Mouse (Mus musculus) gastrocnemius, postnatal 14 days (tissue): ENCODE measurements around the gene Trpm4. TPM values are rescaled to one million over a fixed set of nuclear protein-coding genes. Genes with fewer than 3 reads are reported as not detected.
"Not testable (repeated sequence)": the region's sequence is repeated elsewhere in the genome, so short reads cannot be mapped to it uniquely, and the experiment has no call there.

Source experiments
- DNase-seq: peaks from one replicate; pipeline ENCODE4 v3.0.0; 2021; ENCODE audit warnings: mixed read lengths
- intact Hi-C: fragments of 180-260 bp; cut with DNase I; formaldehyde crosslinking; loops from one replicate; pipeline ENCODE4 v1.15.1; 2025; ENCODE audit warnings: low total_unique reads
- long read RNA-seq, 2 experiments: library from polyadenylated mRNA; stranded (forward); transcript quantifications; one replicate each; pipeline ENCODE4 v2.0.0; 2021
- total RNA-seq, 2 experiments: library from RNA; stranded (reverse); gene quantifications; 2 replicates each; pipeline ENCODE4 v1.2.3; 2021

Trpm4 gene
- total RNA-seq = 10 to 100 TPM; 23.5 to 24.5 TPM
- long read RNA-seq, experiment 1, full-length matches to known transcripts = 6 of 24 reads
- long read RNA-seq, experiment 1, partial matches to known transcripts = 5 of 24 reads
- long read RNA-seq, experiment 1, other reads (novel, unspliced or antisense) = 13 of 24 reads
- long read RNA-seq, experiment 2, full-length matches to known transcripts = 12 of 34 reads
- long read RNA-seq, experiment 2, partial matches to known transcripts = 8 of 34 reads
- long read RNA-seq, experiment 2, other reads (novel, unspliced or antisense) = 14 of 34 reads

DNA sequence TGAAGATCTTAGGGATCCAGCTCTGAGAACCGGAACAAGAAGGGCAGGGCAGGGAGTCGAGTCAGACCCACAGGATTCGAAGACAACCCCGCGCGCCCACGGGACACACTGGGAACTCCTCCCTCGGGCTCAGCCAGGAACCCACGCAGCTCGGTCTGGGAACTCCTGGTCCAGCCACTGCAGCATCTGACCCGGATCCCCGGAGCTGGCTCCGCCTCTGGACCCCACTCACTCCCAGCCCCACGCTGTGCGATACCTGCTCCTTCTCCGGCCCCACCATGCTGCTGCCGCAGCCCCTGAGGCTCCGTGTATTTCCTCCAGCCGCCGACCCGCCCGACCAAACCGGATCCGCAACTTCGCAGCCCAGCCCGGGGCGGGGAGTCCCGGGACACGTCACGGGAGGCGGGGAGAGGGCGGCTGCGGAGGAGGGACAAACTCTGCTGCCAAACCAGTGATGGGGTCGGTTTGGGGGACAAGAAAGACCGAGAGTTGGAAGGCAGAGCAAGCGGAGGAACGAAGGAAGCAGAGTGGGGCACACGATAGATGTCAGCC, at the start of gene Trpm4:
Gene Trpm4, minus strand, starts transcription at position 350 of the 552 bp plus-strand sequence.
- DNase-seq = peak; percentile 92
- intact Hi-C loops = no loop called here

- intact Hi-C loops = no loop called here
- no peak for DNase-seq
These were observed 42.5 kb upstream of the Trpm4 start for GRCm38 (mm10) chr7:45376057-45376456.

- intact Hi-C loops = no loop called here
- DNase-seq = no peak
These were observed 41.0 kb upstream of the Trpm4 start for GRCm38 (mm10) chr7:45374620-45375019.

DNA sequence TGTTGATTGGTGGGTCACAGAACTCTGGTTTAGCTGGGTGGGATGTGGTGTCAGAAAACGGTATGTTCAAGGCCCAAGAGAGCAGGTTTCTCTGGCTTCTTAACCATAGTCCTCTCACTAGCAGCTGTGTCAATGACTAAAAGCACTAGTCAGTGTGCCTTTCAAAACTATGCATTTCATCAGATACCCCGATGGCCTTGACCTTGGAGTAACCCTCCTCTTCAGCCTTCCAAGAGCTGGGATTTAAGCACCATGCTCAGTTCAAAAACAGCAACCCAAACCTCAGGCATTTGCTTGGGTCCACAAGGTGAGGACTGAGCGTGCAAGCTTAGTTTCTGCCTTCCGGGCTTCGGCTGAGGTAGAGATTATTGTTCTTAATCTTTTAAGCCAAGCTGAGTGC, 38.8 kb upstream of the Trpm4 start:
- DNase-seq = no peak
- intact Hi-C loops = no loop called here

GRCm38 (mm10) chr7:45370475-45371311, 37.1 kb upstream of the Trpm4 start, which contains the start of gene Lin7b:
Lin7b (minus strand) TSS chr7:45370583.
- intact Hi-C loops = no loop called here
- DNase-seq = peak; percentile 84

- DNase-seq = no peak
- intact Hi-C loops = no loop called here
These were observed 36.4 kb upstream of the Trpm4 start for GRCm38 (mm10) chr7:45369836-45370474.

DNA sequence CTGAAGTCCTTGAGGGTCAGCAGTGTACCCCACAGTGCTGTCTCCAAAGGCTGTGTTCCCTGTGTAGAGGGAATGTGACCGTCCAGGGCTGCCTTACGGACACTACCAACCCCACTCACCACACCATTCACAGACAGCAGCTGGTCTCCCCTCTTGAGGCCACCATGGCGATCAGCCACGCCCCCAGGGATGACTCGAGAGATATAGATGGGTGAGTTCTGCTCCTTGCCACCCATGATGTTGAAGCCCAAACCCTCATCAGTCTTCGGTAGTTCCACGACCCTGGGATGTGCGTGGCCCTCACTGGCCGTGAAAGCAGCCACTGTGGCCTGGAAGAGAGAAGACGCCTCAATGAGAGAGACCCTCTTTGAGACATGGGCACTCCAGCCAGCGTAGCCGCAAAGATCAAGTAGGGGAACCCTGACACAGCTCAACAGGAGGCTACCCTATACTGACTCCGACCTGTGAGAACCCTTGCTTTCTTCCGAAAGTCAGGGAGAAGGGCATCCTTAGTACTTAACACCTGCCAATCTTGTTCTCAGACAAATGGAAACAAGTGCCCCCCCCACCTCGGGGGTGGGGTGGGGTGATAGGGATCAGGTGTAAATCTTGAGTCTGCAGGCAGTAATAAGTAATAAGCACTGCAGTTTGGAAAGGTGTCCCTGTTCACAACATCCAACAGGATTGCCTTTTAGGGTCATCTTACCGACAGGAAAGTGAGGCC, 35.6 kb upstream of the Trpm4 start:
- intact Hi-C loops = no loop called here
- DNase-seq = no peak

- DNase-seq = no peak
- intact Hi-C loops = no loop called here
These were observed 34.6 kb upstream of the Trpm4 start for GRCm38 (mm10) chr7:45368178-45368577.

- intact Hi-C loops = no loop called here
- DNase-seq = peak; percentile 97
These were observed 33.7 kb upstream of the Trpm4 start for GRCm38 (mm10) chr7:45367020-45367880.

GRCm38 (mm10) chr7:45366652-45367019, 33.1 kb upstream of the Trpm4 start, which contains the start of gene Ppfia3:
Ppfia3 (minus strand) TSS chr7:45367019.
- intact Hi-C loops = no loop called here
- no peak for DNase-seq

DNA sequence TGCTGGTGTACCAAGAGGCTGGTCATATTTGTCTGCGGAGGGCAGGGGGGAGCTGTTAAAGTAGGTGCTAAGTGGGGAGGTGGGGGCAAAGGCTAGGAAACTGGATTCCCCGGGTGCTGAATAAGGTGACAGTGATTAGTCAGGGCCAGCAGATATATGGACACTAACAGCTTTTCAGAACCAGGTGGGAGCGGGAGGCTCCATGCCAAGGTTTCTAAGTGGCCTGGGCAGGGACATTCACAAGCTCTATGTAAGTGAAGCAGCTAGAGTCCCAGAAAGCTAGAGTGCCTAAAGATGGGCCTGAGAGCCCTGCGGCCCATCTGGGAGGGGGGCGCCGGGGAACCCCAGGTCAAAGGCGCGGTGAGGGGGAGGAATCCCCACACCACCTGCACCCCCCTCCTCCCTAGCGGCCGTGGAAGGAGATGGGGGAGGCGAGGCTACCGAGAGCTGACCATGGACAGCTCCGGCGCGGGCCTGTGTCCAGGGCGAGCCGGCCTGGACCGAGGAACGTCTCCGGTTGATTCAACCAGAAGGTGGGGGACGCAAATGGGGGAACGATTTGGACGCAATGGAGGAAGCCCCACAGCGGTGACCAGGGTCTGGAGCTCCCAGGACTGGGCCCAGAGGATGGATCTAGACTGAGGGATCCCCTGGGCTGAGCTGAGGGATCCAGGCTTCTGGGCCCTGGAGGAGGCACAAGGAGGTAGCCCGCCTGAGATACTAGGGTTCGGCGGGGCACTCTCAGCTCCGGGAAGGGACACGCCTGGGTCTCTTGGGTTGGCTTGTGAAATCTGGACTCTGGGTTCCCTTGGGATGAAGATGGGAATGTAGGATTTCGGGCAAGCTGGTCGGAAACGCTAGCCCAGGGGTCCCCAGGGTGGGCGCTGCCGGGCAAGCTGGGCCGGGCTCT, 32.4 kb upstream of the Trpm4 start:
- peak; percentile 60 for DNase-seq
- intact Hi-C loops = no loop called here

GRCm38 (mm10) chr7:45363983-45364382, 30.4 kb upstream of the Trpm4 start:
- intact Hi-C loops = no loop called here
- DNase-seq = no peak

DNA sequence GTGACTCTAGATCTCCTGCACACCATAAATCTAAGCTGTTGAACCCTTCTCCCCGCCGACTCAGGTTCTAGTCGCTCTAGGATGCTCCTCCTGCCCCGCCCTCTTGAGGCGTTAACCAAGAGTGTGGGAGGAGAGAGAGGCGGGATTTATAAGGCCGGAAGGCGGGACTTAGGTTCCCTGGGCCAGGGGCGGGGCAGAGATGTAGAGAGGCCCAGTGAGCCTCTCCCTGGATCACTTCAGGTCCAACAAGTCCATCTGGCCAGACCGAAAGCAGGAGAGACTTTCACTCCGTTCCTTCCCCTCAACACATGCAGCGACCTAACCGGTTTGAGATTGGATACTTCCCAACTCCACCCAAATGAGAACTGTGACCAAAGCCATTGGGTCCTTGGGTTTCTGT, 29.2 kb upstream of the Trpm4 start:
- intact Hi-C loops = no loop called here
- DNase-seq = no peak

- DNase-seq = peak; percentile 60
- intact Hi-C loops = no loop called here
These were observed 27.7 kb upstream of the Trpm4 start for GRCm38 (mm10) chr7:45361243-45361804.

GRCm38 (mm10) chr7:45360404-45361125, 27.0 kb upstream of the Trpm4 start:
- DNase-seq = no peak
- intact Hi-C loops = no loop called here

DNA sequence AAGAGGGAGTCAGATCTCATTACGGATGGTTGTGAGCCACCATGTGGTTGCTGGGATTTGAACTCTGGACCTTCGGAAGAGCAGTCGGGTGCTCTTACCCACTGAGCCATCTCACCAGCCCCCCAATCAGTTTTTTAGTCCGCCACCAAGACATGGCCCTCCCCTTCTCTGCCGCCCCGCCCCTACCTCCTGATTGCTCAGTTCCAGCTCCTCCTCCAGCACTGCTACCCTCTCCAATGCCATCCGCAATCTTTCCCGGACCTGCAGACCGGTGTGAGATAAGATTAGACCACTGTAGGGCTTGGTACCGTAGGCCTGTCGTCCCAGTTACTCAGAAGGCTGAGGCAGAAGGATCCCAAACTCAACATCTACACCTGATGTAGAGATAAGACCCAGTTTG, 25.5 kb upstream of the Trpm4 start:
- intact Hi-C loops = not testable (repeated sequence)

GRCm38 (mm10) chr7:45356087-45356486, 22.5 kb upstream of the Trpm4 start:
- no peak for DNase-seq
- intact Hi-C loops = no loop called here

More for the DNA sequence above, 25.5 kb upstream of the Trpm4 start:
- DNase-seq = not testable (repeated sequence)
